Mouse (Mus musculus) lung, adult 2 months (tissue): ENCODE results near the gene Arpp21.

Experiments
- CTCF ChIP-seq: fragments of 200-500 bp; IDR thresholded peaks from 2 replicates; pipeline ENCODE4 v1.5.1; 2011; ENCODE audit warnings: mild to moderate bottlenecking, low read length, control low read depth; ENCODE audit not compliant: insufficient read depth
- POLR2A ChIP-seq: fragments of 200-500 bp; IDR thresholded peaks from 2 replicates; pipeline ENCODE4 v1.6.1; 2011; ENCODE audit warnings: low read depth, mild to moderate bottlenecking, control low read depth, low read length, borderline replicate concordance; ENCODE audit errors: extremely low read depth

DNA sequence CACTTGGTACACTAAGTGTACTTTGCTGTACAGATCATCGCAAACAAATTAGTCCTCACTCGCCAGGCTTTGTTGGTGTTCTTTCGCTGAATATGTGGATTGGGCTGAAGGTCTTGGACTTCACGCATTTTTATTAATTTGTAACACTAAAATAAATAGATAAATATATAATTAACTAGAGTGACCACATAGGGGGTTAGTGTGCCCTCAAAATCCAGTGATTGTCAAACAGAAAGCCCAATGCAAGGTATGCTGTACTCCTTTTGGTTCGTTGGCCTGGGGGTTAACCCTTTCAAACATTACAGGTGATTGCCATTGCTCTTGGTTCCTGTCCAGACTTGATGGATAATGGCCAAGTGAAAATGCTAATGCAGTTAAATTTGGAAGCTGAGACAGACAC lies 212.6 kb downstream of the Arpp21 start:
- TF ChIP-seq CTCF (no peak), POLR2A (no peak)
